Mouse (Mus musculus) spleen, postnatal 10 days (tissue): Measurements from ENCODE around the gene Mthfd1l.

Source experiments
- DNase-seq, 2 experiments: peaks; one replicate each; pipeline ENCODE4 v3.0.0; 2021 to 2022; ENCODE audit warnings: low spot score in 2 of 2

The Mthfd1l gene

DNA sequence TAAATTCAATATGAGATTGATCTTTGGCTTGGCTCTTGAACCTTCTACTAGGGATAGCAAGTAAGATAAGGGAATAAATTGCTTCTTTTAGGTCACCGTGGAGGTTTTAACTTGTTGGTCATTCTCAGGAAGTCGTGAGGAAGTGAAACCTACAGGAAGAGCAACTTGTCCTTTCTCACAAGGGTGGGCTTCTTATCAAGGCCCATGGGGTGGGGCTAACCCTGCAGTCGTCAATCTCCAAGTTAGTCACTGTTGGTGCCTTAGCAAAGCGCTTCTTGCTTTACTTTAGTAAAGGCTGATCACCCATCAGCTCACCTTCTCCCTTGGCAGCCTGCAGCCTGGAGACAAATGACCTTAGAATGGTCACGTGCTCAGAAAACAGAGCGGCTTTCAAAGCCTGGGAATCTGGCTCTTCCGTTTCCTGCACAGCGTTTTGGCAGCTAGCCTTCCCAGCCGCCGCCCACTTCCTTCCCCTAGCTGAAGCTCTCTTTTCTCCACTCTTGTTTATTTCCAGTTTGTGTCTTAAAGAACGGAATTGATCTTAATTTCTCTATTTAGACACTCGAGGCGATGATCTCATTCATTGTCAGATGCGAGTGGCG lies 106.8 kb downstream of the Mthfd1l start:
- DNase-seq = peak in 1 of 2 experiments; percentile 28

GRCm38 (mm10) chr10:4083609-4084008 lies 110.7 kb downstream of the Mthfd1l start:
- DNase-seq = no peak

GRCm38 (mm10) chr10:4084907-4085306 lies 112.0 kb downstream of the Mthfd1l start:
- DNase-seq = no peak

DNA sequence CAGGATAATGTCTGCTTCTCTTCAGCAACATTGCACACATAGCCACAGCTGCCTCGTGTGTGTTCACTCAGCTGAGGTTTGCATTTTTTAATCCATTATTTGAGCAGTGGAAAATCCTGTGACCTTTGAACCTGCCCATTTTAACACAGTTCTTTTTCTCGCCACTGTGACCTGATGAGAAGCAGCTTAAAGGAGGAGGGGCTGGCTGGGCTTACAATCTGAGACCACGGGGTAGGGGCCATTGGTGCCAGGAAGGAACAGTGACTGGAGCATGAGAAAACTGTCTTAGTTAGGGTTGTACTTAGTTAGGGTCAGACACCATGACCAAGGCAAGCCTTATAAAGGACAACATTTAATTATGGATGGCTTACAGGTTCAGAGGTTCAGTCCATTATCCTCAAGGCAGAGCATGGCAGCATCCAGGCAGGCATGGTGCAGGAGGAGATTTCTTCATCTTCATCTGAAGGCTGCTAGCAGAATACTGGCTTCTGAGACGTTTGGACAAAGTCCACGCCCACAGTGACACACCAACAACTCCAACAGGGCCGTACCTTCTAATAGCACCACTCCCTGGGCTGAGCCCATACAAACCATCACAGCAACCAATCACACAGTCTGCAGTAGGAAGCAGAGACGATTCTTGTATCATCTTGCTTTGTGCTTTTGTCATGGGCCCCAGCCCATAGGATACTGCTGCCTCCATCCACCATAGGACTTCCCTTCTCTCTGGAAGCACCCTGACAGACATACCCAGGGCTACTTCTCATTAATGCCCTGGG lies 112.6 kb downstream of the Mthfd1l start:
- DNase-seq = no peak

GRCm38 (mm10) chr10:4087563-4087962 lies 114.6 kb downstream of the Mthfd1l start:
- no peak for DNase-seq

- peak in 1 of 2 experiments; percentile 44 for DNase-seq
Observed at GRCm38 (mm10) chr10:4088744-4089414, 116.0 kb downstream of the Mthfd1l start.

DNA sequence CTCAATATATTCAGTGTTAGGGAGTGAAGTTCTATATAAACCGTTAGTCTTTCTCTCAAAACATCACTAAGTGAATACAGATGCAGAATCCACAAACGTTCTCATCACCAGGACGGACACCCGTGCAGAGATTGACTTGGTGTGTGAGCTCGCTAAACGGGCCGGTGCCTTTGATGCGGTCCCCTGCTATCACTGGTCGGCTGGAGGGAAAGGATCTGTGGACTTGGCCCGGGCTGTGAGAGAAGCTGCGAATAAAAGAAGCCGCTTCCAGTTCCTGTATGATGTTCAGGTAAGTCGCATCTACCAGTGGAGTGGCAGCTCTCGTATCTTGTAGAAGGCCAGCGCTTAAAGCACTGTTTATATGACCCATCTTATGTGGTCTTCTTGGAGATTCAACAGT lies 117.0 kb downstream of the Mthfd1l start:
- no peak for DNase-seq

DNA sequence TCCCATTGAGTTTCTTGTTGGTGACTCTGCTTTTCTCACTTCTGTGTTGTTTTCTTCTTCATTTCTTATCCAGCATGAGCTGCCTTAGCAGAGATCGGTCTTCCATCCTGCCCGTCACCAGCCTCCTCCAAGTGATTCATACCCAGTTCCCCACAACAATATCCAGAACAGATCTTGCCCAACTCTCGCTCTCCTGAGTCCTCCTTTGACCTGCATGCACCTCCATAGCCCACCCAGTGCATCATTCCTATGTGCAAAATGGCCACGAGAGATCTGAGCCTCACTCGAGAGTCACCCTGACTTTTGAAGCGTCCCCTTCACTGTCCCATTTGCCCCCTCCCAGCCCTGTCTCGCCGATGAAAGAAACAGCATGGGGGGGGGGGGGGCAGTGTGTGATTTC lies 120.1 kb downstream of the Mthfd1l start:
- DNase-seq = no peak

- no peak for DNase-seq
Observed at GRCm38 (mm10) chr10:4094093-4094817, 121.3 kb downstream of the Mthfd1l start.

- no peak for DNase-seq
Observed at GRCm38 (mm10) chr10:4096151-4096550, 123.2 kb downstream of the Mthfd1l start.

- peak in 1 of 2 experiments; percentile 20 for DNase-seq
Observed at GRCm38 (mm10) chr10:4100007-4100406, 127.1 kb downstream of the Mthfd1l start.

DNA sequence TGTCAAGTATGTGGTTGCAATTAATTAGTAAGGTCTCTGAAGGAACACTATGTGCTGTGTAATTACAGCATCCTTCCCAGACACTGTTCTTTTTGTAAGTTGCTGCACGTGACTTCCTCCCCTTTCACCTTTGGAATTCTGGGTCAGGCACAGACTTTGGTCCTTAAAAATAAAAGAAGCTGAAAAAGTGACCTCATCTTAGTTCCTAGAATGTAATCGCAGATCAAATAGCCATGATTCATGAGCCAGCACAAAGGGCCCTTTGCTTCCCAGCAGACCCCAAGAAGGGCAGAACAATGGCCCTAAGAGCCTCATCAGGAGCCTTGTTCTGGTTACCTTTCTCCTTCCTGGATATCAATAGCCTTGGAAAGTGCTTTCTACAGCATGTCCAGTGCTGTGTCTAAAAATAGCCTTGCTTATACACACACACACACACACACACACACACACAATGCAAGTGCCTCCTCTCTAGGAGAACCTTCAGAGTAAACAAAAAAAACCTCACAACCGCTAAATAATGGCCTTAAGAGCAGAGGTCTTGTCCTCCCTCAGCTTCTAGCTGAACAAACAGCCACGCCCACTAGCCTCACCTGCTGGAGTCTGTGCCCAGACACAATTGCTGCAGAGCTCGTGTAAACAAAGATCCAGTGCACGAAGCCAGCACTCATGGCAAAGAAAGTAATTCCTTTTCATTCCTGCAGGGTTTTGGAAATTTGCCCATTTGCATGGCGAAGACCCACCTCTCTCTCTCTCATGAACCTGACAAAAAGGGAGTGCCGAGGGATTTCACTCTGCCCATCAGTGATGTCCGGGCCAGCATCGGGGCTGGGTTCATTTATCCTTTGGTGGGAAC lies 133.0 kb downstream of the Mthfd1l start:
- no peak for DNase-seq

GRCm38 (mm10) chr10:4107661-4108338 lies 134.9 kb downstream of the Mthfd1l start:
- DNase-seq = no peak

DNA sequence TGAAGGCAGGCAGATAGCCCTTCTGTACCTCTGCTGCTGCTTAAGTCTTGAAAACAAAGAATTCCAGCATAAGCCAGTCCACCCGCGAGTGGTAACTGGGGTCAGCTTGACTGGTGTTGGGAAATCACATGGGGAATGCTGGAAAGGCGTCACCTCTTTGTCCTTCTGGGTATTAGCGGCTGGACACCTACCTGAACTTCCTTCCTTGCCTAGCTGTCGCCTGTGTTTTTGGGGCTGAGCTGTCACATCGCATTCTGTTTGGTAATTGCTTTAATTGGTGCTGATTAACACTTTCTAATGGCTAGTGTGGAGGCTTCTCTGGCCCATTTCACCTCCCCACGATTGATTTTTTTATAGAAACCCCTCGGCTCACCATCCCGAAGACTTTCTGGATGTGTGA lies 135.5 kb downstream of the Mthfd1l start:
- DNase-seq = no peak

DNA sequence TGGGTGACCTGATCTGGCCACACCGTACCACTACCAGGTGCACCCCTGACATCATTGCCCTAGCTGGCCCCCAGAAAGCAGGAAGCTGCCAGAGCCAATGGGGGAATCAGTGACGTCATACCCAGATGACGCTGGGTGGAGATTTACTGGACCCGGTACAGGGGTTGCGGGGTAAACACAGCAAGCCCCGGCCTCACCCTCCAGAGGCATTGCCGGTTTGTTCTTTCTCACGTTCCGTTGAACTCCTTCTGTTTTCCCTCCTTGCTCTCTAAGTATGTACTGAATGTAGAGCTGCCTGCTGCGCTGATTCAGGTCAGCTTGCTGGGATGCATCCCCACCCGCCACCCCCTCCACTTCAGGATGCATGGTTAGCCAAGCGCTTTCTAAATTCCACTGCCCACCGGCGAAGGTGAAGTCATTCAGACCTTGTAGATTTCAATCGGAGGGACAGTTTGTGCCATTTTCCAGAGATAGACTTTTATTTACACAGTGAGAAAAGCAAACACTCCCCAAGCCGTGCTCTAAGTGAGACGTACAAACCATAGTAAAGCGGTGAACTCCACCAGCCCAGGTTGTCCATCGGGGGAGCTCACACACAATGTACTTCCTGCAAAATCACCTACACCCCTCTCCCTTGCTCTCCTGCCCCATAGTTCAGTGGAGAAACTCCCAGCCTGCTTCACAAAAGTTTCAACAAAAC lies 138.3 kb downstream of the Mthfd1l start:
- DNase-seq = no peak

DNA sequence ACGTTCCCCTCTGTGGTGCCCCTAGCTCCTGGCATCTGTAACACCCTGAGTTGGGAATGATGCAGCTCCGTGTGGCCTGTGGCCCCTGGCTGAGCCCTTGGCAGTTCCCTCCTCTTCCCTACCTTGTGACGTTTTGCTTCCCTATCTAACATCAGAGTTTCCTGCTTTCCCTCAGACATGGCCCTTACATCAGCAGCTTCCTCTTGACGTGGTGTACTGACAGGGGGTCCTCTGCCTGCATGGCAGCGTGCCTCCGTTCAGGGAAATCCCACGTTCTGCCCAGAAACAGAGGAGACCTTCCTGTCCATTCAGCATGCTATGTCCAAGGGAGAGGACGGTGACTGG lies 138.8 kb downstream of the Mthfd1l start:
- no peak for DNase-seq

- DNase-seq = no peak
Observed at GRCm38 (mm10) chr10:4112611-4113327, 139.9 kb downstream of the Mthfd1l start.

GRCm38 (mm10) chr10:4113328-4113658 lies 140.4 kb downstream of the Mthfd1l start:
- no peak for DNase-seq

DNA sequence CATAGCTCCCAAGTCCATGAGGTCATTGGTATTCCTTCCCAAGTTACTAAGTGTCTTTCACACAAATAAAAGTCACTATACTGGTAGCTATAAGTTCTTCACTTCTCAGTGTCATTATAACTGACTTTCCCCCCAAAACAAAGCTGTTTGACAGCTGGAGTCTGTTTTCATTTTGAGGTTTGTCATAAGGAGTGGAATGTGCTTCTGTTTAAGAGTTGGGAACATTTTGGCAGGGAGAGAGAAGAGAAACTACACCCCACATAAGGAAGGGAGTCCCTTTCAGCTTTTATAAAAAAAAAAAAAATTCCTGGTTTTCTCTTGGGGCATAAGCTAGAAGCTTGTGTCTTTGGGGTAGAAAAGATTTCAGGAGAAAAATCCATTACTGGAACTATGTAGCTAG lies 143.7 kb downstream of the Mthfd1l start:
- no peak for DNase-seq

DNA sequence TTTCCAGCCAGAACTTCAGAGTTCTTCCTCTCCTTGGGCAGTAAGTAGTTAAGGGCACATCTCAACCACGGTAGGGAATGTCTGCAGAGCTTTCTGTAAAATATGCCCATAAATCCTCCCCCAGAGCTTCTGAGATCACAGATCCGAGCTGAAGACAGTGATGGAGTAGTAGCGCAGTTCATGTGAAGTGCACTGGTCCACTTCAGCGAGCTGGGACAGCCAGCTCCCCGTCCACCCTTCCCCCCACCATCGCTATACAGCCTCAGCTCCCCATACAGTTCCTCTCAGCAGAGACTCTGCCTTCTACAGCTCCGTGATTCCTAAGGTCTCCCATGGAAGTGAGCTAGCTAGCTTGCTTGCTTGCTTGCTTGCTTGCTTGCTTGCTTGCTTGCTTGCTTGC lies 144.2 kb downstream of the Mthfd1l start:
- DNase-seq = no peak
